Mouse (Mus musculus) kidney, embryonic 15.5 days (tissue): ENCODE measurements around the gene Kdm1a. TPM values are rescaled to one million over a fixed set of nuclear protein-coding genes. Genes with fewer than 3 reads are reported as not detected.

ENCODE experiments used
- ATAC-seq: fragments of 200-750 bp; cut with Nextera tagmentation; replicated peaks from 2 replicates; pipeline ENCODE4 v1.8.0; 2017; ENCODE audit warnings: moderate TSS enrichment; ENCODE audit not compliant: low FRiP score
- H3K27ac ChIP-seq: fragments of 300-500 bp; sonication (generic); 2 replicates; pipeline ENCODE4 v1.5.1; 2015; ENCODE audit warnings: mild to moderate bottlenecking, inconsistent platforms
- H3K27me3 ChIP-seq: fragments of 300-500 bp; sonication (generic); 2 replicates; pipeline ENCODE4 v1.6.1; 2015; ENCODE audit warnings: inconsistent platforms
- H3K36me3 ChIP-seq: fragments of 300-500 bp; sonication (generic); 2 replicates; pipeline ENCODE4 v1.6.1; 2015; ENCODE audit warnings: inconsistent platforms
- H3K4me1 ChIP-seq: fragments of 300-500 bp; sonication (generic); 2 replicates; pipeline ENCODE4 v1.6.1; 2015; ENCODE audit warnings: inconsistent platforms
- H3K4me2 ChIP-seq: fragments of 300-500 bp; sonication (generic); 2 replicates; pipeline ENCODE4 v1.6.1; 2015; ENCODE audit warnings: moderate library complexity, mild to moderate bottlenecking, inconsistent platforms
- H3K4me3 ChIP-seq: fragments of 300-500 bp; sonication (generic); replicated peaks from 2 replicates; pipeline ENCODE4 v1.5.1; 2015; ENCODE audit warnings: mild to moderate bottlenecking, inconsistent platforms
- H3K9ac ChIP-seq: fragments of 300-500 bp; sonication (generic); 2 replicates; pipeline ENCODE4 v1.6.1; 2015; ENCODE audit warnings: mild to moderate bottlenecking, inconsistent platforms
- H3K9me3 ChIP-seq: fragments of 300-500 bp; sonication (generic); replicated peaks from 2 replicates; pipeline ENCODE4 v1.6.1; 2016; ENCODE audit warnings: inconsistent platforms
- WGBS: fragments of 180-500 bp; shearing (Covaris S2); methylation state at CpG from one replicate; pipeline ENCODE4 v1.1.7; 2015; ENCODE audit warnings: mixed read lengths; 5-methylcytosine and 5-hydroxymethylcytosine counted together
- polyA plus RNA-seq: library from polyadenylated mRNA; unstranded; fragments of >200 nt; fragmentation: Nextera tagmentation; extraction: Ambion mirVana; gene quantifications from 2 replicates; pipeline ENCODE4 v1.2.1, GENCODE M21; 2015

Kdm1a gene
- polyA plus RNA-seq, 1 experiment from 2014 or later: 43.7 TPM

DNA sequence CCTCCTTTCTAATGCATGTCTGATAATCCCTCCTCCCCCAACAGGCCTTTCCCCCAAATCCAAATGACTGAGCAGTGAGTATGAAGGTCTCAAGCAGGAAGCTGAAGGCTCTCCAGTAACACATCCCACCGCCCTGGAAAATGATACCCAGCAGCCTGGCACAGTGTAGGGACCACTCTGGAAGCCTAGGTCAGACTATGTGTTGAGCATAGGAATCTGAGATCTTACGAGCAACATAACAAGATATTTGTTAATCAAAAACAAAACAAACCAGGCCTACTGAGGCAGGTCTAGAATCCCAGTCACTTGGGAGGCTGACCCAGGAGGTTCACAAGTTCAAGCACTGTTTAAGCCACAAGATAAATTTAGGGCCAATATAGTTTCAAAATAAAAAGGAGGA lies 2.0 kb downstream of the Kdm1a start:
- no peak for ATAC-seq
- H3K36me3 ChIP-seq: no peaks in the 10 kb centered on the region
- peak overlapping the region; percentile 41; the same call in 1 of the 2 replicates for H3K27ac ChIP-seq
- 65% methylated on average over 2 of the region's 2 CpGs for WGBS
- H3K4me3 ChIP-seq: peak overlapping the region; percentile 88
- H3K4me1 ChIP-seq: peaks cover 18% of the 10 kb centered on the region
- H3K9ac ChIP-seq: 0 out of 2 replicates have a peak overlapping the region, but pooled peaks have one; percentile 99
- H3K9me3 ChIP-seq: no peaks in the 10 kb centered on the region
- H3K27me3 ChIP-seq: no peaks in the 10 kb centered on the region
- peak overlapping the region; percentile 59 for H3K4me2 ChIP-seq

DNA sequence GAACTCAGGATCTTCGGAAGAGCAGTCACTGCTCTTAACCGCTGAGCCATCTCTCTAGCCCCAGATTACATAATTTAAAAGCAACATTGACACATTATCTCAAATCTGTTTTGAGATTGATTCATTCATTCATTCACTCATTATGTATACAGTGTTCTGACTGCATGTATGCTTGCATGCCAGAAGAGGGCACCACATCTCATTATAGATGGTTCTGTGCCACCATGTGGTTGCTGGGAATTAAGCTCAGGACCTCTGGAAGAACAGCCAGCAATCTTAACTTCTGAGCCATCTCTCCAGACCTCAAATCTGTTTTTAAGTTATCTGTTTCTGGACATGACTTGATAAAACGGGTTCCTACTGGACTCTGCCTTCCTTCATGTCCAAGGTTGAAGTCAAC lies 2.7 kb downstream of the Kdm1a start:
- no peak overlapping the region for H3K4me2 ChIP-seq
- H3K4me3 ChIP-seq: no peak overlapping the region
- no peaks in the 10 kb centered on the region for H3K9me3 ChIP-seq
- no peak for ATAC-seq
- no peaks in the 10 kb centered on the region for H3K27me3 ChIP-seq
- 98% methylated on average over 3 of the region's 3 CpGs for WGBS
- H3K36me3 ChIP-seq: no peaks in the 10 kb centered on the region
- H3K9ac ChIP-seq: no peak overlapping the region
- no peak overlapping the region for H3K27ac ChIP-seq
- peaks cover 21% of the 10 kb centered on the region for H3K4me1 ChIP-seq

- WGBS: 86% methylated on average over 7 of the region's 7 CpGs
- Histone ChIP-seq H3K27me3 (no peaks in the 10 kb centered on the region), H3K9ac (no peak overlapping the region), H3K9me3 (no peaks in the 10 kb centered on the region), H3K4me2 (no peak overlapping the region), H3K27ac (no peak overlapping the region), H3K4me3 (no peak overlapping the region), H3K36me3 (no peaks in the 10 kb centered on the region), H3K4me1 (peaks cover 32% of the 10 kb centered on the region)
- no peak for ATAC-seq
Observed at GRCm38 (mm10) chr4:136598268-136598876, 4.2 kb downstream of the Kdm1a start.

GRCm38 (mm10) chr4:136595221-136595620 lies 7.3 kb downstream of the Kdm1a start:
- H3K4me3 ChIP-seq: no peak overlapping the region

DNA sequence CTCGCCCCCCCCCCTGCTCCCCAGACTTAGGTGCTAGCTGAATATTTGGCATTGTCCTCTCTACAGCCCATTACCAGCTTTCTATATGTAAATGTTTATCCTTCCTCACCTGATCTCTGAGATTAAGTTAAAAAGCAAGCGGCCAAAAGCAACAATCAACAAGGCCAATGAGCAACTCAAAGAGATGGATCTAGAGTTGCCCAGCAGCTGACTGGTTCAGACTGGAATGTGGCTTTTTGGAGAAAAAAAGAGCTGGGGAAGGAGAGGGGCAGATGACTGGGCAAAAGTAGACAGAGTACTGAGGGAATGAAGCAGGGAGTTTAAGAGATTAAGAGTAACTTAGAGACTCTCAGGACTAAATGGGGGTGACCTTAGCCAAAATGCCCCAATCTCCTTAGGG lies 8.5 kb downstream of the Kdm1a start:
- Histone ChIP-seq H3K4me3 (no peak overlapping the region), H3K27ac (no peak overlapping the region), H3K4me1 (peaks cover 22% of the 10 kb centered on the region), H3K36me3 (peaks cover 23% of the 10 kb centered on the region), H3K9ac (no peak overlapping the region), H3K27me3 (no peaks in the 10 kb centered on the region), H3K9me3 (no peaks in the 10 kb centered on the region), H3K4me2 (no peak overlapping the region)
- 81% methylated on average over 2 of the region's 2 CpGs for WGBS
- ATAC-seq: no peak

More at GRCm38 (mm10) chr4:136595221-136595620, 7.3 kb downstream of the Kdm1a start:
- peaks cover 24% of the 10 kb centered on the region for H3K4me1 ChIP-seq
- 73% methylated on average over 6 of the region's 6 CpGs for WGBS
- no peaks in the 10 kb centered on the region for H3K27me3 ChIP-seq
- no peak overlapping the region for H3K4me2 ChIP-seq
- ATAC-seq: no peak
- no peak overlapping the region for H3K9ac ChIP-seq
- peaks cover 13% of the 10 kb centered on the region for H3K36me3 ChIP-seq
- H3K9me3 ChIP-seq: no peaks in the 10 kb centered on the region
- H3K27ac ChIP-seq: no peak overlapping the region

DNA sequence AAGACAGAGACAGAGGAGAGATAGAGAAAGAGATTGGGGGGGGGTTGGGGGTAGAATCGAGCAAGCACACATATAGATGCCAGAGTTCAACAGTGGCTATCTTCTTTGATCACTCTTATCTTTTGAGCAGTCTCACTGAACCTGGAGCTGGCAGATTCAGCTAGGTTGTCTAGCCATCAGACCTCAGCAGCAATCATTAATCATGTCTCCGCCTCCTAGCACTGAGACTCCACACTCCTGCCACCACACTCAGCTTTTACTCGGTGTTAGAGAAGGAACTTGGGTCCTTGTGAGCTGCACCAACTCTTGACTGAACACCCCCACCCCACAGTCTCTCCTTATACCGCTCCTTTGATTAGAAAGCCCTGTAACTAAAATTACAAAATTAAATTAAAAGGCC lies 10.4 kb downstream of the Kdm1a start:
- Histone ChIP-seq H3K36me3 (peaks cover 30% of the 10 kb centered on the region), H3K27ac (no peak overlapping the region), H3K4me3 (no peak overlapping the region), H3K27me3 (no peaks in the 10 kb centered on the region), H3K4me2 (no peak overlapping the region), H3K9ac (no peak overlapping the region), H3K9me3 (no peaks in the 10 kb centered on the region), H3K4me1 (peaks cover 26% of the 10 kb centered on the region)
- WGBS: 56% methylated on average over 4 of the region's 4 CpGs
- no peak for ATAC-seq

- no peak overlapping the region for H3K4me3 ChIP-seq
- H3K9ac ChIP-seq: no peak overlapping the region
- no peak overlapping the region for H3K27ac ChIP-seq
- ATAC-seq: no peak
- WGBS: 92% methylated on average over 4 of the region's 4 CpGs
- H3K27me3 ChIP-seq: no peaks in the 10 kb centered on the region
- no peaks in the 10 kb centered on the region for H3K9me3 ChIP-seq
- H3K4me1 ChIP-seq: peaks cover 21% of the 10 kb centered on the region; the same call in 1 of the 2 replicates
- peaks cover 30% of the 10 kb centered on the region for H3K36me3 ChIP-seq
- H3K4me2 ChIP-seq: no peak overlapping the region
Observed at GRCm38 (mm10) chr4:136588003-136588402, 14.5 kb downstream of the Kdm1a start.

GRCm38 (mm10) chr4:136587221-136587827 lies 15.2 kb downstream of the Kdm1a start:
- Histone ChIP-seq H3K4me3 (no peak overlapping the region), H3K27ac (no peak overlapping the region), H3K27me3 (no peaks in the 10 kb centered on the region), H3K4me1 (peaks cover 20% of the 10 kb centered on the region; the same call in 1 of the 2 replicates), H3K4me2 (no peak overlapping the region), H3K36me3 (peaks cover 27% of the 10 kb centered on the region), H3K9ac (no peak overlapping the region), H3K9me3 (no peaks in the 10 kb centered on the region)
- ATAC-seq: no peak
- 84% methylated on average over 4 of the region's 4 CpGs for WGBS

DNA sequence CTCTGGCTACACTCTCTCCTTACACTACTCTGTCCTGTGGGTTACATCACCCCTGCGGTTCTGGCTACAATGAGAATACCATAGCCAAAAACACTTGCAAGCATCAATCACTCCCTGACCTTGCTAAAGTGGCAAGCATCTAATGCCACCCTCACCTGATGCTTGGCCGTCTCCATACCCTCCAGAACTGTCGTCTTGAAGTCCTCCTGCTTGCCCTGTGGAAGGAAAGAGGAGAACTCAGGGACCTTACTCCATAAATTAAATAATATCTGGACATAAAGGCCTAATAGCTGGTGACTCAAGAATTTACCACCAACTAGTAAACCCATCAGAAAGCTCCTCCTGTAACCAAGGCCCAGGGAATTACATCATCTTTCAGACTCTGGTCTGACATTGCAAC lies 20.6 kb downstream of the Kdm1a start:
- Histone ChIP-seq H3K27ac (no peak overlapping the region), H3K9me3 (no peaks in the 10 kb centered on the region), H3K4me1 (peaks cover 10% of the 10 kb centered on the region; the same call in 1 of the 2 replicates), H3K36me3 (peaks cover 2% of the 10 kb centered on the region; the same call in 1 of the 2 replicates), H3K27me3 (no peaks in the 10 kb centered on the region), H3K4me2 (no peak overlapping the region), H3K9ac (no peak overlapping the region), H3K4me3 (no peak overlapping the region)
- 70% methylated on average over 3 of the region's 3 CpGs for WGBS
- no peak for ATAC-seq

DNA sequence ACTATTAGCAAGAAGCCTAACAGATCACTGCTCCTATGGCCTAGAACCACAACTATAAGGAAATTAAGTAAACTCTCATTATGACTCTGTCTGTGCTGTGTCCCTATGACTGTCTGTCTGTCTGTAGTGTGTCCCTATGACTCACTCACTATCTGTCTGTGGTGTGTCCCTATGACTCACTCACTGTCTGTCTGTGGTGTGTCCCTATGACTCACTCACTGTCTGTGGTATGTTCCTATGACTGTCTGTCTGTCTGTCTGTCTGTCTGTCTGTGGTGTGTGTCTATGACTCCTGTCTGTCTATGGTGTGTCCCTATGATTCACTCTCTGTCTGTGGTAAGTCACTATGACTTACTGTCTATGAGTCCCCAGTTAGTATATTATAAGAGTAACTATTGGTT lies 32.5 kb downstream of the Kdm1a start:
- no peaks in the 10 kb centered on the region for H3K4me1 ChIP-seq
- no peak overlapping the region for H3K9ac ChIP-seq
- H3K27ac ChIP-seq: no peak overlapping the region
- no peak for ATAC-seq
- no peak overlapping the region for H3K4me2 ChIP-seq
- peaks cover 77% of the 10 kb centered on the region for H3K36me3 ChIP-seq
- no peaks in the 10 kb centered on the region for H3K27me3 ChIP-seq
- no peak overlapping the region for H3K4me3 ChIP-seq
- H3K9me3 ChIP-seq: no peaks in the 10 kb centered on the region

DNA sequence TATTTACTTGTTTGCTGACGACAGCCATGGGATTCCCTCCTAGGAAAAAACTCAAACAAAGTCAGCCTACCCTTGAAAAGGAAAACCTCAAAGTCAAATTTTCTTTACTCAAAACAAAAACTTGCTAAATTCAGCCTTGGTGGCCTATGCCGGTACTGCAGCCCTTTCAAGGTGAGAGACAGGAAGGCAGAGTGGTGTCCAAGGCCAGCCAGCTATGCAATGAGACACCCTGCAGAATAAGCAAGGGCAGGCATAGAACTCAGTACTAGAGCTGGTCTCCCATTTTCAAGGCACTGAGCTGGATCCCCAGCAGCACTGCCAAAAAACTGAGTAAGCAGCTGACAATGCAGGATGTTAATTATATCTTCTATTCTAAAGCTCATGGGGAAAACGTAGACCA lies 33.9 kb downstream of the Kdm1a start:
- peaks cover 84% of the 10 kb centered on the region for H3K36me3 ChIP-seq
- H3K9me3 ChIP-seq: no peaks in the 10 kb centered on the region
- no peak overlapping the region for H3K4me3 ChIP-seq
- no peaks in the 10 kb centered on the region for H3K4me1 ChIP-seq
- no peak overlapping the region for H3K4me2 ChIP-seq
- H3K27ac ChIP-seq: no peak overlapping the region
- H3K27me3 ChIP-seq: no peaks in the 10 kb centered on the region
- no peak overlapping the region for H3K9ac ChIP-seq
- no peak for ATAC-seq
- 84% methylated on average over 3 of the region's 3 CpGs for whole genome bisulfite sequencing

DNA sequence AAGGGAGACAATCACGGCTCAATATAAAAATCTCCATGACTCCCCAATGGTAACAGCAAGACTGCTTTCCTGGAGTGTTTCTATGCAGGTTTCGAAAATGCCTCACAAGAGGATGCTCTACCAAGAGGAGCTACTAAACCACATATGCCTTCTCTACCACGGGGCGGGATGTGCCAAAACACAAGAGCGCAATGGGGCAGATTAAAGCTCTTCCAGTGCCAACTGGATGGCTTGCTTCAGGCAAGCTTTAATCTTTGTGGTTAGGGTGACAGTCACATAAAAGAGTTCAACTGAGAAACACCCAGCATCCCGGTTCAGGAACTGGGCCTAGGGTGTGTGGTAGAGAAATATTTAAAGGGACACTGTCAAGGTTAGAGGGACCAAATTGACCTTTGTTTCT lies 39.8 kb downstream of the Kdm1a start:
- H3K4me2 ChIP-seq: no peak overlapping the region
- 86% methylated on average over 6 of the region's 6 CpGs for WGBS
- no peak for ATAC-seq

More for the DNA sequence above, 39.8 kb downstream of the Kdm1a start:
- Histone ChIP-seq H3K4me1 (no peaks in the 10 kb centered on the region), H3K9me3 (no peaks in the 10 kb centered on the region), H3K27me3 (no peaks in the 10 kb centered on the region), H3K9ac (no peak overlapping the region), H3K4me3 (no peak overlapping the region), H3K36me3 (peaks cover 96% of the 10 kb centered on the region), H3K27ac (no peak overlapping the region)
